Mouse (Mus musculus) forebrain, embryonic 14.5 days (tissue): ENCODE measurements around the gene Gm47959. TPM values are rescaled to one million over a fixed set of nuclear protein-coding genes. Genes with fewer than 3 reads are reported as not detected.
A peak's percentile ranks its signal among the peaks of the same experiment; 100 is the strongest.

Source experiments
- ATAC-seq: fragments of 200-750 bp; cut with Nextera tagmentation; 2 replicates; pipeline ENCODE4 v1.8.0; 2017; ENCODE audit warnings: mild to moderate bottlenecking, moderate library complexity
- DNase-seq: peaks from one replicate; pipeline ENCODE4 v3.0.0-alpha.2; 2015; ENCODE audit warnings: low spot score
- H3K27ac ChIP-seq: fragments of 300-500 bp; sonication (generic); 2 replicates; pipeline ENCODE4 v1.5.1; 2014; ENCODE audit warnings: low read depth, mild to moderate bottlenecking, control low read depth, low read length, moderate library complexity
- H3K27me3 ChIP-seq: fragments of 300-500 bp; sonication (generic); replicated peaks from 2 replicates; pipeline ENCODE4 v1.6.1; 2014; ENCODE audit warnings: low read length, control low read depth, mixed read lengths; ENCODE audit not compliant: control insufficient read depth, insufficient read depth
- H3K36me3 ChIP-seq: fragments of 300-500 bp; sonication (generic); 2 replicates; pipeline ENCODE4 v1.6.1; 2014; ENCODE audit warnings: low read length, control low read depth; ENCODE audit not compliant: control insufficient read depth, insufficient read depth
- H3K4me1 ChIP-seq: fragments of 300-500 bp; sonication (generic); 2 replicates; pipeline ENCODE4 v1.6.1; 2014; ENCODE audit warnings: antibody characterized with exemption, low read length, control low read depth; ENCODE audit not compliant: control insufficient read depth, insufficient read depth
- H3K4me2 ChIP-seq: fragments of 300-500 bp; sonication (generic); 2 replicates; pipeline ENCODE4 v1.6.1; 2014; ENCODE audit warnings: mild to moderate bottlenecking, control low read depth, low read length
- H3K4me3 ChIP-seq: fragments of 300-500 bp; sonication (generic); 2 replicates; pipeline ENCODE4 v1.5.1; 2014; ENCODE audit warnings: low read depth, low read length, control low read depth
- H3K9ac ChIP-seq: fragments of 300-500 bp; sonication (generic); 2 replicates; pipeline ENCODE4 v1.6.1; 2014; ENCODE audit warnings: mild to moderate bottlenecking, low read length, control low read depth, moderate library complexity
- H3K9me3 ChIP-seq: fragments of 300-500 bp; sonication (generic); replicated peaks from 2 replicates; pipeline ENCODE4 v1.6.1; 2016; ENCODE audit warnings: low read length, control low read depth, mixed read lengths; ENCODE audit not compliant: control insufficient read depth
- WGBS: fragments of 180-500 bp; shearing (Covaris S2); extraction: QIAGEN DNeasy Blood & Tissue Kit; methylation state at CpG from one replicate; pipeline ENCODE4 v1.1.7; 2014; 5-methylcytosine and 5-hydroxymethylcytosine counted together
- polyA plus RNA-seq: library from polyadenylated mRNA; unstranded; fragments of >200 nt; fragmentation: Nextera tagmentation; extraction: Ambion mirVana; gene quantifications from 2 replicates; pipeline ENCODE4 v1.2.1, GENCODE M21; 2014

The Gm47959 gene
- polyA plus RNA-seq, 1 experiment from 2014 or later = not detected

DNA sequence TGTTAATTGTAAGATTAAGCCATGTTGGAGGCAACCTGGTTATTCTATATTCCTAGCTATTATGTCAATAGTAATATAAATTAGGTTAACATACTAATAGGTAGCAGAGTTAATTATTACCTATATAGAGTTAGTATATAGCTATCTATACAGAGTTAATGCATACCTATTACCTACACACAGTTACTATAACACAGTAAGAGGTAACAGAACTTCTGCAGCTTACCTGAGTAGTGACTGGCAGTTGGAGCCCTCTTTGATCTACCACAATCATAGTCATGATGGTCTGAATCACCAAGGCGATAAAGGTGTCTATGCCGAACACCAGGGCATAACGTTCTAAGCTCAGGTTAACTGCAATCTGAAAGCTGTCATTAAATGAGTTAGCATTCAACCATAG, 14.1 kb downstream of the Gm47959 start:
- H3K4me3 ChIP-seq = no peak overlapping the region
- no peaks in the 10 kb centered on the region for H3K36me3 ChIP-seq
- ATAC-seq = no peak
- no peak for DNase-seq
- WGBS = 93% methylated on average over 3 of the region's 3 CpGs
- no peaks in the 10 kb centered on the region for H3K9me3 ChIP-seq
- no peaks in the 10 kb centered on the region for H3K4me1 ChIP-seq
- no peak overlapping the region for H3K27ac ChIP-seq
- no peak overlapping the region for H3K9ac ChIP-seq
- H3K27me3 ChIP-seq = no peaks in the 10 kb centered on the region
- no peak overlapping the region for H3K4me2 ChIP-seq

DNA sequence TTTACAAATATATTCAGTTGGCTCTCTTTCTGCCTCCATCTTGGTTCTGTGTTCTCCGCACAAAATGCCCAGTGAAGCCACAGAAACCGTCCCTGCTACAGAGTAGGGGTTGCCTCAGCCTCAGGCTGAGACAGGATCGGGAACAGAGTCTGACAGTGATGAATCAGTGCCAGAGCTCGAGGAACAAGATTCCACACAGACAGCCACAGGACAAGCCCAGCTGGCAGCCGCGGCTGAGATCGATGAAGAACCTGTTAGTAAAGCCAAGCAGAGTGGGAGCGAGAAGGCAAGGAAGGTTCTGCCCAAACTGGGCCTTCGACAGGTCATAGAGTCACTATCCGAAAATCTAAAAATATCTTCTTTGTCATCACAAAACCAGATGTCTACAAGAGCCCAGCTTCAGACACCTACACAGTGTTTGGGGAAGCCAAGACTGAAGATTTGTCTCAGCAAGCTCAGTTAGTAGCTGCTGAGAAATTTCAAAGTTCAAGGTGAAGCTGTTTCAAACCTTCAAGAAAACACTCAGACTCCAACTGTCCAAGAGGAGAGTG, 15.1 kb downstream of the Gm47959 start:
- whole genome bisulfite sequencing = 88% methylated on average over 10 of the region's 10 CpGs
- H3K9ac ChIP-seq = no peak overlapping the region
- H3K27ac ChIP-seq = no peak overlapping the region
- H3K36me3 ChIP-seq = no peaks in the 10 kb centered on the region
- ATAC-seq = no peak
- H3K27me3 ChIP-seq = no peaks in the 10 kb centered on the region
- H3K4me3 ChIP-seq = no peak overlapping the region
- H3K4me2 ChIP-seq = no peak overlapping the region
- H3K9me3 ChIP-seq = no peaks in the 10 kb centered on the region
- no peaks in the 10 kb centered on the region for H3K4me1 ChIP-seq
- no peak for DNase-seq

DNA sequence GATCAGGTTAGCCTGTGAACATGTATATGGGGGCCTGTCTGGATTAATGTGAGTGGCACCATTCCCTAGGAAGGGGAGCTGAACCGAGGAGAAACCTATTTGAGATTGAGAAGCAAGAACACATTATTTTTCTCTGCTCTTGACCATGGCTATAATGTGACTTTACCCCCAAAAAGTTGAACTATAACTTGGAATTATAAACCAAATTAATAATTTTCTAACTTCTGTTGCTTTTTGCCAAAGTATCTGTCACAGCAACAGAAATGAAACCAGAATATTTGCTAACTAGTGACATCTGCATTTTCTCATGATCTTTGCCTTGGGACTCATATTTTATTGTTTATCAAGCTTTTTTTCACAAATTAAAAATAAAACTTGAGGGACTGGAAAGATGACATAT, 16.2 kb downstream of the Gm47959 start:
- Histone ChIP-seq H3K4me1 (no peaks in the 10 kb centered on the region), H3K4me3 (no peak overlapping the region), H3K27ac (no peak overlapping the region), H3K27me3 (no peaks in the 10 kb centered on the region), H3K9ac (no peak overlapping the region), H3K36me3 (no peaks in the 10 kb centered on the region), H3K9me3 (no peaks in the 10 kb centered on the region), H3K4me2 (no peak overlapping the region)
- ATAC-seq (no peak), DNase-seq (no peak)
- WGBS = 70% methylated on average over 1 of the region's 1 CpGs

DNA sequence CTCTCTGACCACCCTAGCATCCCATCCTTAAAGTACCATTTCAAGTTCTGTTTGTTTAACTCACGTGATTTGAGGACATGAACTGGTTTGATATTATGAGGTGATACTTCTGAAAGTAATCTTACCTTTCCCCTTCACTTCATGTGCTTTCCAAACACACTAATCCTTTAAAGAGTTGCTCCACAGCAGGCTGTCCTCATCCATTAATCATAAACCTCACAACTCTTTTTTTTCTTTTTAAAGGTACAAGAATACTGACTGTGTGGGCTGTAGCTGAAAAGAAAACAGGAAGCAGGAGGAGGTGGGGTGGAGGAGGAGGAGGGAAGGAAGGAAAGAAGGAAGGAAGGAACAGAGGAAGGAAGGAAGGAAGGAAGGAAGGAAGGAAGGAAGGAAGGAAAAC, 31.6 kb downstream of the Gm47959 start:
- Histone ChIP-seq H3K27ac (no peak overlapping the region), H3K27me3 (no peaks in the 10 kb centered on the region), H3K4me3 (no peak overlapping the region), H3K9ac (no peak overlapping the region), H3K9me3 (no peaks in the 10 kb centered on the region), H3K4me2 (no peak overlapping the region), H3K36me3 (no peaks in the 10 kb centered on the region), H3K4me1 (no peaks in the 10 kb centered on the region)
- DNase-seq (no peak), ATAC-seq (no peak)
- WGBS = 31% methylated on average over 1 of the region's 1 CpGs

DNA sequence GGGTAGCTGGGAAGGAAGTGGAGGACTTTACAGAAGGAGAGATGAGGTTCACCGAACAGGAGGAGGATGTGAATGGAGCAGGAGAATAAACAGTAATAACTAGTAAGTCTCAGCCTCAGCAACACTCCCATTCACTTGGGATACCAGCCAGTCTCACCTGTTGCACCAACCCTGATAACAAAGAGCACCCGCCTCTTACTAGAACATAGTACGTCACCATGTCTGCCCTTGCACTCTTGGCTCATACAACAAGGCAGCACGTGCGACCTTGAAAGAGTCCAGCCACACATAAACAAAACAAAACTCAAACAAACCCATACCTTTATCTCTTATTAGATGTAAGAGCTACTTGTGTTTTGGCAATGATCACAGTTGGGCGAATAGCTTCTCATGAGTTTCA, 32.2 kb downstream of the Gm47959 start:
- Histone ChIP-seq H3K27ac (no peak overlapping the region), H3K27me3 (no peaks in the 10 kb centered on the region), H3K4me1 (no peaks in the 10 kb centered on the region; the same call in 1 of the 2 replicates), H3K9ac (no peak overlapping the region), H3K36me3 (no peaks in the 10 kb centered on the region), H3K4me2 (no peak overlapping the region), H3K9me3 (no peaks in the 10 kb centered on the region), H3K4me3 (no peak overlapping the region)
- no peak for ATAC-seq
- no peak for DNase-seq
- 91% methylated on average over 6 of the region's 6 CpGs for WGBS

DNA sequence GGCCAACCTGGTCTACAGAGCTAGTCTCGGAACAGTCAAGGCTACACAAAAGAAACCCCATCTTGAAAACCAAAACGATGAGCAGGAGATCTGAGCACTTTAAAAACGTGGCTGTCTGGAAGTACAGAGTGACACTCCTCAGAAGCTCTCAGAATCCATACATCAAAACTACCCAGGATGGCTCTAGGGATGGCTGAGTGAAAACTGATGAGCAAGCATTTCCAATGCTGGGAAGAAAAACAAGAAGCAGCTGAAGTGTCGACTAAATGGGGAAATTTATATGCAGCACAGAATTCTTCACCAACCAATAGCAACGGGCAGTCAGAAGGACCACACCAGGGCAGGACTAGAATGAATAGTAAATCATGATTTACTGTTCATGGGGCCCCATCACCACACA, 34.2 kb downstream of the Gm47959 start:
- Histone ChIP-seq H3K4me1 (peaks cover 9% of the 10 kb centered on the region), H3K4me3 (no peak overlapping the region), H3K9ac (no peak overlapping the region), H3K27ac (no peak overlapping the region), H3K4me2 (no peak overlapping the region), H3K27me3 (no peaks in the 10 kb centered on the region), H3K36me3 (no peaks in the 10 kb centered on the region), H3K9me3 (no peaks in the 10 kb centered on the region)
- no peak for DNase-seq
- WGBS = 79% methylated on average over 5 of the region's 5 CpGs
- ATAC-seq = no peak

DNA sequence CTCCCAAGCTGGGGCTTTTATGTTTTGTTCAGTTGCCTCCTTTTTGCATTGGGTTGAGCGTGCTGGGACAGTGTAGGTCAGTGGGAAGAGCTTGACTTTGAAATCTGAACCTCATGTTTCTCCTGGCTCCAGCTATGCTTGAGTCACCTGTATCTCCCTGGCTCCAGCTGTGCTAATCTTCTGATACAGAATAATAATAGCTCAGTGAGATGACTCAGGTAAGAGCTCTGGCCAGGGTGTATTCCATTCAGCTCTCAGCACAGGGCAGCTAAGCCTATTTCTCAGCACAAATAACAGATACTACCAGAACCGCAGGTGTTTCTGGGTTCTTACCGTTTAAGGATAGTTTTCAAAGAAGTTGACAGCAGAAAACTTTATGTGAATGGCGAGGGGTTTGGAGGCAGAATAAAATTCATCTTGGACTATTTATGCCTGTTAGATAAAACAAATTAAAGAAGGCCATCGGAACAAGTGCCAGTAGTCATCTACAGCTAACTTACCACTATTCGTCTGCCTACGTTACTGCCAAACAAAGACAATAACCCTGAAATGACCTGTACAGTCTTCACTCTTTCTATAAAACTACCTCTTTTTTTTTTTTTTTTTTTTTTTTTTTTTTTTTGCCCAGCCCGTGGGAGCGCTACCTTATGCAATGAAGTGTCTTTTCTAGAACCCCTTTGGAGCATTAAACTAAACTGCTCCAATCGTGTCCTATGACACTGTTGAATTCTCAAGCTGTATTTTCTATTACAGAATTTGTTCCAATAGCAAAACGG, 36.7 kb downstream of the Gm47959 start:
- Histone ChIP-seq H3K4me1 (peaks cover 9% of the 10 kb centered on the region), H3K4me3 (no peak overlapping the region), H3K27me3 (no peaks in the 10 kb centered on the region), H3K27ac (no peak overlapping the region), H3K36me3 (no peaks in the 10 kb centered on the region), H3K9me3 (no peaks in the 10 kb centered on the region), H3K4me2 (no peak overlapping the region), H3K9ac (no peak overlapping the region)
- DNase-seq (no peak), ATAC-seq (no peak)
- 66% methylated on average over 11 of the region's 11 CpGs for WGBS

DNA sequence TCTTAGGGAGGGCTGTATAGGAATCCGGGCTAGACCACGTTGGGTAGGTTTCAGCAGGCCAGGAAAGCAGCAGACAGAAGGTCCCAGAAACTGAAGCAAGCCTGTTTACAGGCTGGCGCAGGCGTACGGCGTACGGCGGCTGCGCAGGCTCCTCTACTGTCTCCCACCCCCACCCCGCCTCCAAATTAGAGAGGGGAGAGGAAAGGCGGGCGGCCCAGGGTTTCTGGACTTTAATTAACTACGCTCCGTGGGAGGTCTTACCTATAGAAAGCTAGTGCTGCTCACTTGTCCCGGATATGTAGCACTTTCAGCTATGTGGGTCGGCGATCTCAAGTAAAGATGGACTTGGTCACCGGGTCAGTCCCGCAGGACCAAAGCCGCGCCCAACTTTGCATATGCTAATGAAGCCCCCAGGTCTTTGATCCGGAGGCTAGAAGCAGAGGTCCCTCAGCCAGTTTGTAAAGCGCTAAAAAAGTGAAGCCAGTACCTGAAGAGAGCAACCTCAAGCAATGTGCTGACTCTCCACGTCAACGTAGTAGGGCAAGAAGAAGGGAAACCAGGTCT, 37.8 kb downstream of the Gm47959 start, which contains the start of gene Slc19a3:
TSS of gene Slc19a3 (minus strand) at position 340 of the 564 bp plus-strand sequence.
- Histone ChIP-seq H3K9ac (peak within 1 kb of the TSS; percentile 63), H3K4me3 (peak within 1 kb of the TSS; percentile 44), H3K27ac (no peak within 1 kb of the TSS), H3K36me3 (no peaks in the 10 kb centered on the region), H3K4me1 (peaks cover 9% of the 10 kb centered on the region), H3K27me3 (no peaks in the 10 kb centered on the region), H3K9me3 (no peaks in the 10 kb centered on the region), H3K4me2 (peak within 1 kb of the TSS; percentile 78)
- DNase-seq (peak; percentile 73), ATAC-seq (peak; percentile 95)
- under 1% methylated on average over 25 of the region's 25 CpGs for WGBS

DNA sequence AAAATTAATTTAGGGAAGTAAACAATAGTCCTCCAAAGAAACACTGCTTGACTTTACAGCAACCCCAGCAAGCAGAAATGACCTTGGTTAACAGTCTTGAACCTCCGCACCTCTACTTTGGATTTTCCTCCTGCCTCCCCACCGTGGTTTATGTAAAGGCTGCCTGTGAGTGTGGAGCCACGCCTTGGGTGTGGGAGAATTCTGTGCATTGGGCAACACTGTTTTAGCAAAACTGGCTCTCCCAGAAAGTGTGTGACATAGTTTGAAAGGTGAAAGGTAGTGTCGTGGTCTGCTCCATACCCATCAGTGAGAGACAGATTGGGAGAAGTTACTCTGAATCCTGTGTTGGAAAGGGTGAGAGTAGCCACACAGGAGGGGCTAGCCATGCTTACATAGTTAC, 38.7 kb downstream of the Gm47959 start:
- WGBS = 77% methylated on average over 4 of the region's 4 CpGs
- no peaks in the 10 kb centered on the region for H3K27me3 ChIP-seq
- no peak overlapping the region for H3K4me3 ChIP-seq
- DNase-seq (no peak), ATAC-seq (no peak)
- H3K27ac ChIP-seq = no peak overlapping the region
- no peaks in the 10 kb centered on the region for H3K36me3 ChIP-seq
- H3K9ac ChIP-seq = no peak overlapping the region
- no peaks in the 10 kb centered on the region for H3K9me3 ChIP-seq
- no peak overlapping the region for H3K4me2 ChIP-seq
- peaks cover 9% of the 10 kb centered on the region for H3K4me1 ChIP-seq
